In the genomic region with DNA sequence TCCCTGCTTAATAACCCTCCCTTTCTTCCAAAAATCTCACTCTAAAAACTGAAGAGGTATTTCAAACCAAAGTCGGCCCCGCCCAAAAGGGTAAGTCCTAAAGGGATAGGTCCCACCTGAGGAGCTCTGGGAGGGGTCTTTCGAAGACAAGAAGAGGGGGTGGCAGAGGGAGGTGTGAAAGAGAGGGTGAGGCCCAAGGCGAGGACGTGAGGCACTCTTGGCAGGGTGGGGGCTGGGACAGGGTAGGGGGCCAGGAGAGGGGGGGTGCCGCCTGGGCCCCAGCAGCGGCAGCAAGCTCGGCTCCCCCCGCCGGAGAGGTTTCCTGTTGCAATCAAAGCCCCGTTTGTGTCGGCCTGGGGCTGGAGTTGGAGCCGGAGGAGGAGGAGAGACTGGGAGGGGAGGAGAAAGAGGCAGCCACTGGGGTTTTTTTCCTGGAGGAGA, we compare ENCODE assay signal across 9 mouse cellular contexts. TPM values are rescaled to one million over a fixed set of nuclear protein-coding genes. Genes with fewer than 3 reads are reported as not detected.
DNase-seq lines count a peak whose midpoint lies in the region; ATAC-seq lines count a peak whose summit lies in the region.
"Had no signal": no experiment of that assay in that cellular context is flagged by ENCODE, and none has a peak within 500 bp of the region (broad histone marks: within the 10 kb centered on the region; RNA-seq: fewer than 3 reads in every experiment).

No protein-coding gene starts in this region.

- no peak overlapping the region for H3K9ac ChIP-seq in liver, embryonic 12.5 days
- no peak overlapping the region for H3K9ac ChIP-seq in stomach, embryonic 15.5 days

- DNase-seq in gastrocnemius, postnatal 14 days = peak; percentile 54
- no peak for DNase-seq in gastrocnemius, postnatal 25 days
- peak; percentile 34 for DNase-seq in brain, adult 2 months (ENCODE audit: low read depth, low spot score)
- DNase-seq in hindbrain, embryonic 10.5 days (ENCODE audit: low spot score) = peak; percentile 58
- no peak for DNase-seq in frontal cortex, adult 2 months (ENCODE audit: extremely low spot score in 1 of 2, low spot score in 1 of 2)
- no peak for DNase-seq in urinary bladder, adult 18-20 months (ENCODE audit: low spot score in 2 of 2)

- H3K9me3 ChIP-seq in hindbrain, embryonic 10.5 days = no peaks in the 10 kb centered on the region
- H3K9me3 ChIP-seq in liver, embryonic 12.5 days (replicated peaks) = no peaks in the 10 kb centered on the region
- H3K9me3 ChIP-seq in stomach, embryonic 15.5 days = no peaks in the 10 kb centered on the region

- intact Hi-C loops in gastrocnemius, postnatal 14 days (cut with DNase I; ENCODE audit: low total_unique reads) = no loop called here

- peak overlapping the region; percentile 68 for H3K4me3 ChIP-seq in hindbrain, embryonic 10.5 days
- H3K4me3 ChIP-seq in liver, embryonic 12.5 days = 0 out of 2 replicates have a peak overlapping the region, but pooled peaks have one; percentile 21
- peak overlapping the region; percentile 25 for H3K4me3 ChIP-seq in stomach, embryonic 15.5 days (replicated peaks)

- WGBS in hindbrain, embryonic 10.5 days = 2% methylated on average over 13 of the region's 13 CpGs
- WGBS in liver, embryonic 12.5 days (ENCODE audit: insufficient replicate concordance) = 2% methylated on average over 13 of the region's 13 CpGs
- 4% methylated on average over 13 of the region's 13 CpGs for WGBS in stomach, embryonic 15.5 days

- H3K36me3 ChIP-seq in hindbrain, embryonic 10.5 days = no peaks in the 10 kb centered on the region
- H3K36me3 ChIP-seq in liver, embryonic 12.5 days = no peaks in the 10 kb centered on the region
- H3K36me3 ChIP-seq in stomach, embryonic 15.5 days = no peaks in the 10 kb centered on the region

- peaks cover 76% of the 10 kb centered on the region for H3K4me1 ChIP-seq in hindbrain, embryonic 10.5 days (replicated peaks)
- peaks cover 55% of the 10 kb centered on the region for H3K4me1 ChIP-seq in liver, embryonic 12.5 days
- H3K4me1 ChIP-seq in stomach, embryonic 15.5 days = peaks cover 38% of the 10 kb centered on the region

- H3K27me3 ChIP-seq in hindbrain, embryonic 10.5 days (ENCODE audit: insufficient read depth, poor library complexity, severe bottlenecking) = peaks cover 94% of the 10 kb centered on the region
- H3K27me3 ChIP-seq in liver, embryonic 12.5 days (replicated peaks) = peaks cover 99% of the 10 kb centered on the region
- H3K27me3 ChIP-seq in stomach, embryonic 15.5 days (replicated peaks) = no peaks in the 10 kb centered on the region
- H3K27me3 ChIP-seq: Patski had no signal

- peak overlapping the region; percentile 71 for H3K27ac ChIP-seq in hindbrain, embryonic 10.5 days
- 0 out of 2 replicates have a peak overlapping the region, but pooled peaks have one; percentile 13 for H3K27ac ChIP-seq in liver, embryonic 12.5 days
- peak overlapping the region; percentile 100 for H3K27ac ChIP-seq in stomach, embryonic 15.5 days

- peak overlapping the region; percentile 31 for H3K4me2 ChIP-seq in liver, embryonic 12.5 days
- H3K4me2 ChIP-seq in stomach, embryonic 15.5 days = peak overlapping the region; percentile 92

- ATAC-seq in liver, embryonic 12.5 days = no peak
- ATAC-seq in stomach, embryonic 15.5 days (ENCODE audit: insufficient read depth, low FRiP score, low read depth) = no peak
- ATAC-seq: Patski had no signal

RNA-seq across cellular contexts. Expression of gene Rarg, which starts 8.0 kb away (rescaled TPM):
- total RNA-seq in gastrocnemius, postnatal 14 days (2021) = 10 to 100 TPM; 12.9 to 13.2 TPM
- total RNA-seq in gastrocnemius, postnatal 25 days (2021) = 1 to 10 TPM; 9.3 to 9.8 TPM
- polyA plus RNA-seq in hindbrain, embryonic 10.5 days (2016; fragmentation: Nextera tagmentation; extraction: Ambion mirVana) = 22.1 and 24.5 TPM in 2 replicates
- 4.4 and 4.9 TPM in 2 replicates for polyA plus RNA-seq in liver, embryonic 12.5 days (2016; fragmentation: Nextera tagmentation; extraction: Ambion mirVana)
- 29.8 and 33.8 TPM in 2 replicates for polyA plus RNA-seq in stomach, embryonic 15.5 days (2015; fragmentation: Nextera tagmentation; extraction: Ambion mirVana)
- polyA plus RNA-seq in frontal cortex, adult 2 months (2012; rRNA removed) = 10.5 and 11.2 TPM in 2 replicates

RNA-seq across cellular contexts. Expression of gene Itgb7, which starts 17.5 kb away (rescaled TPM):
- 1 to 10 TPM; 1.0 to 1.1 TPM for total RNA-seq in gastrocnemius, postnatal 14 days (2021)
- 1 to 10 TPM in 1 of 2 experiments, under 1 TPM in 1; 0.41 to 1.2 TPM for total RNA-seq in gastrocnemius, postnatal 25 days (2021)
- polyA plus RNA-seq in hindbrain, embryonic 10.5 days (2016; fragmentation: Nextera tagmentation; extraction: Ambion mirVana) = 0.31 and 0.90 TPM in 2 replicates
- polyA plus RNA-seq in liver, embryonic 12.5 days (2016; fragmentation: Nextera tagmentation; extraction: Ambion mirVana) = 6.4 and 8.9 TPM in 2 replicates
- polyA plus RNA-seq in stomach, embryonic 15.5 days (2015; fragmentation: Nextera tagmentation; extraction: Ambion mirVana) = 9.6 and 12.7 TPM in 2 replicates
- 0.74 and 0.84 TPM in 2 replicates for polyA plus RNA-seq in frontal cortex, adult 2 months (2012; rRNA removed)

RNA-seq across cellular contexts. Expression of gene Gm9918, which starts 21.1 kb away (rescaled TPM):
- not detected for total RNA-seq in gastrocnemius, postnatal 14 days (2021)
- not detected for total RNA-seq in gastrocnemius, postnatal 25 days (2021)
- polyA plus RNA-seq in hindbrain, embryonic 10.5 days (2016; fragmentation: Nextera tagmentation; extraction: Ambion mirVana) = 0.26 and 0.35 TPM in 2 replicates
- polyA plus RNA-seq in liver, embryonic 12.5 days (2016; fragmentation: Nextera tagmentation; extraction: Ambion mirVana) = not detected in 2 replicates
- 0.27 and 0.30 TPM in 2 replicates for polyA plus RNA-seq in stomach, embryonic 15.5 days (2015; fragmentation: Nextera tagmentation; extraction: Ambion mirVana)
- polyA plus RNA-seq in frontal cortex, adult 2 months (2012; rRNA removed) = 0.08 and 0.15 TPM in 2 replicates

RNA-seq across cellular contexts. Expression of gene Mfsd5, which starts 30.0 kb away (rescaled TPM):
- 10 to 100 TPM; 14.5 to 14.9 TPM for total RNA-seq in gastrocnemius, postnatal 14 days (2021)
- total RNA-seq in gastrocnemius, postnatal 25 days (2021) = 10 to 100 TPM; 12.1 to 14.1 TPM
- 61.5 and 66.1 TPM in 2 replicates for polyA plus RNA-seq in hindbrain, embryonic 10.5 days (2016; fragmentation: Nextera tagmentation; extraction: Ambion mirVana)
- polyA plus RNA-seq in liver, embryonic 12.5 days (2016; fragmentation: Nextera tagmentation; extraction: Ambion mirVana) = 40.8 and 41.6 TPM in 2 replicates
- 66.3 and 66.4 TPM in 2 replicates for polyA plus RNA-seq in stomach, embryonic 15.5 days (2015; fragmentation: Nextera tagmentation; extraction: Ambion mirVana)
- polyA plus RNA-seq in frontal cortex, adult 2 months (2012; rRNA removed) = 46.2 and 48.9 TPM in 2 replicates

RNA-seq across cellular contexts. Expression of gene Csad, which starts 44.7 kb away (rescaled TPM):
- 10 to 100 TPM; 14.1 to 15.6 TPM for total RNA-seq in gastrocnemius, postnatal 14 days (2021)
- total RNA-seq in gastrocnemius, postnatal 25 days (2021) = 10 to 100 TPM; 10.4 to 16.7 TPM
- polyA plus RNA-seq in hindbrain, embryonic 10.5 days (2016; fragmentation: Nextera tagmentation; extraction: Ambion mirVana) = 34.0 and 35.5 TPM in 2 replicates
- 21.9 and 26.6 TPM in 2 replicates for polyA plus RNA-seq in liver, embryonic 12.5 days (2016; fragmentation: Nextera tagmentation; extraction: Ambion mirVana)
- polyA plus RNA-seq in stomach, embryonic 15.5 days (2015; fragmentation: Nextera tagmentation; extraction: Ambion mirVana) = 63.3 and 64.3 TPM in 2 replicates
- 32.9 and 42.0 TPM in 2 replicates for polyA plus RNA-seq in frontal cortex, adult 2 months (2012; rRNA removed)

Comparison
In these comparisons a context has a peak if more than half of its experiments do, and no peak if none do; other contexts are left out.
1. DNase-seq: peak in gastrocnemius, postnatal 14 days (single experiment), brain, adult 2 months (single experiment) and hindbrain, embryonic 10.5 days (single experiment); none in gastrocnemius, postnatal 25 days (single experiment), frontal cortex, adult 2 months (0 of 2) and urinary bladder, adult 18-20 months (0 of 2).
2. H3K27ac ChIP-seq: peak in every context shown above with its lines; median percentile 100 in stomach, embryonic 15.5 days; 71 in hindbrain, embryonic 10.5 days; 13 in liver, embryonic 12.5 days.
3. Peak in every context shown above with its lines, with median percentiles within 50 percentile points of each other: H3K4me3 ChIP-seq.